Mouse (Mus musculus): ENCODE data around the gene St8sia1. TPM values are rescaled to one million over a fixed set of nuclear protein-coding genes. Genes with fewer than 3 reads are reported as not detected.

St8sia1 gene
- polyA plus RNA-seq, 1 experiment = 0.26 TPM

DNA sequence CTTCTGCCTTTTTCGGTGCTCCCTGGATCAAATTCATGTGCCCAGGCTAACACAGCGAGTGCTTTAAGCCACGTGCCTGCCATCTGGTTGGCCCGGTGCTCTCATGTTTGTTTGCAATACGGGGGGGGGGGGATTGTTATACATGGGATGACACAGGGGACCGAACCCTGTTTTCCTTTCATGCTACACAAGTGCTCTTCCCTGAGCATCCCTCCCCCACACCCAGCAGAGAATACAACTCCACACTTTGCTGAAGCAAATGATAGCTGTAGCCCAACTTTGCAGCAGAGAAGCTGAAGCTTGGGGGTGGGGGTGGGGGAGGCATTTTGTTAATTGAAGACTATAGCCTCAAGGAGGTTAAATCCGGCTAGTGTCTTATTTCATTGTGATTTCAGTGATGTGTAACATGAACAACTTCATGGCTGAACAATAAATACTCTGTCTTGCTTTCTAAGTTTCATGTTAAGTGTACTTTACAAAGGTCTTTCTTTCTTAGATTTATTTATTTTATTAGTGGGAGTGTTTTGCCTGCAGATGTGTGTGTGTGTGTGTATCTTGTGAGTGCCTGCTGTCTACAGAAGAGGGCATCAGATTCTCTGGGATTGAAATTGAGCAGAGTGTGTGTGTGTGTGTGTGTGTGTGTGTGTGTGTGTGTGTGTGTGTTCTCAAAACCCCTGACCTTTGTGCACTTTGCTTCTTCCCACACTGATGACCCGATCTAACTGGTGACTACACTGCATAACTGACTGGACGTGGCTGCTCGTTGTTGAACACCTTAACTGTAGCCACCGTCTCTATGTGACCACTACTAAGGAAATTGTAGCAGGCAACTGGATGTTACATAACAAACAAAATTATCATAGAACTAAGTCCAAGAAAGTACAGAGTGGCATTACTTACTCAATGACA is 161.4 kb downstream of the St8sia1 start:
- no peak overlapping the region for H3K4me3 ChIP-seq (replicated peaks; ENCODE audit: extremely low read depth, low read depth, low read length)
- 41% methylated on average over 11 of the region's 11 CpGs for WGBS
- TF ChIP-seq CTCF (IDR thresholded peaks at IDR 0.05; ENCODE audit: insufficient read depth, low read length) = no peak
- no peaks in the 10 kb centered on the region for H3K4me1 ChIP-seq (ENCODE audit: control insufficient read depth, insufficient read depth, low read length)
- no peak for DNase-seq

DNA sequence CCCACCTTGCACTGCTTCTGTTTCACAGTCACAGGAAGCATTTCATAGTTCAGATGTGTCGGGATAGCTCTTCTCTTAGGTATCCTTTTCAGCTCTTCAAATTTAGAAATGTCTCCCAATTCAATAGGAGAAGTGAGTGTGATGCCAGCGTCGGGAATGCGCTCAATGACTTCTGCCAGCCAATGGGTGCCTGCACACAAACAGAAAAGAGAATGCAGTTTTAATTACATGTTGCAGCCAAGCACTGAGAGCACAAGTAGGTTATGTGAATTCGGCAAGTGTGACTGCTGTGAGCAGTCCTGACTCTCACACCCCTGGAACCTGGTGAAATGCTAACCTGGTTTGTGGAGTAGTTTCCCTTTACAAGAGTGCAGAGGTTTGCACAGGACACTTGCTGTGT is 162.6 kb downstream of the St8sia1 start:
- TF ChIP-seq POLR2A (IDR thresholded peaks at IDR 0.05; ENCODE audit: borderline replicate concordance, extremely low read depth, low read depth, low read length) (no peak), CTCF (IDR thresholded peaks at IDR 0.05; ENCODE audit: insufficient read depth, low read length) (no peak)
- no peak for DNase-seq
- Histone ChIP-seq H3K4me1 (ENCODE audit: control insufficient read depth, insufficient read depth, low read length) (no peaks in the 10 kb centered on the region; the same call in 1 of the 2 replicates), H3K4me3 (replicated peaks; ENCODE audit: extremely low read depth, low read depth, low read length) (no peak overlapping the region)
- 83% methylated on average over 5 of the region's 5 CpGs for WGBS

DNA sequence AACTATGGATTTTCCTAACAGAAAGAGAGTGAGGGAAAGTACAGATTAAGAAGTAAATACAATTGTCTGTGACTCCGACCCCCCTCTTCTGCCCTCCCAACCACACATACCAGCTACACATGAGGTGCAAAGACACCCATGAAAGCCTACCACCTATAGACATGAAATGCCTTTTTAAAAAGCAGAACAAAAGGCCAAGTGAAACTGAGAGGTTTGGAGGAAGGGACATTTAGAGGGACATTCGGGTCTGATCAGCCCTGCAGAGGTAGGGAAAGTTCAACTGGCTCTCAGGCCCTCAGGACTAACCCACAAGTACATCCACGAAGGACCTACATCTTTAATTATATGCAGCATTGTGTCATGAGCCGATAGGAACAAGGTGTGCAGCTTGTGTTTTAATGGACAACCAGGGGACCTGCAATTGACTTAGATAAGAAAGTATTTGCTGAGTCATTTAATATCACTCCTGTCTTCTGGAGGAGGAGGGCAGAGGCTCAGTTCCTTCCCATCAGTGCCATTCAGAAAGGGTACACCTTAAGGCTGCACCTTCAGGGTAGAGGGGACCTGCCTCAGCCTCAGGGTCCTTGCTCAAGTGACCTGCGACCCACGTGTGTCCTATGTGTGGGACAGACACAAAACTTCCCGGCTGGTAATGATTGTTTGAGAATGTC is 164.4 kb downstream of the St8sia1 start:
- H3K4me3 ChIP-seq (replicated peaks; ENCODE audit: extremely low read depth, low read depth, low read length) = no peak overlapping the region
- DNase-seq = no peak
- TF ChIP-seq CTCF (IDR thresholded peaks at IDR 0.05; ENCODE audit: insufficient read depth, low read length) (no peak), POLR2A (IDR thresholded peaks at IDR 0.05; ENCODE audit: borderline replicate concordance, extremely low read depth, low read depth, low read length) (no peak)
- WGBS = 63% methylated on average over 7 of the region's 7 CpGs
- H3K4me1 ChIP-seq (ENCODE audit: control insufficient read depth, insufficient read depth, low read length) = no peaks in the 10 kb centered on the region; the same call in 1 of the 2 replicates

DNA sequence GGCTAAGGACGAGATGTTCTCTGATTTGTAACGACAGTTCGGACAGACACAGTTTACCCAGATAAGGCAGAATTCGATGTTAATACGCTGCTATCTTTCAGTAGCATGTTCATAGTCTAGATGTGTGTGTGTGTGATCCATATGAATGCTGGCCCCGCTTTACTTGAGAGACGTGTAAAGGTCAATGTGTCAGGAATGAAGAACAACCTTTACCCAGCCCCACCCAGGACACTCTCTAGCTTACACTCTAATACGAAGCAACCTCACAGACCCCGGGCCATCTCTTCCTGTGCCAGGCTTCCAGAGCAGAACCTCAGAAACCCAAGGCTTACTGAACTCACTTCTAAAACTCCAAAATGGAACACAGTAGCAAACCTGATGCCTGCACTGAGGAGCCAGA is 165.4 kb downstream of the St8sia1 start:
- Histone ChIP-seq H3K4me1 (ENCODE audit: control insufficient read depth, insufficient read depth, low read length) (no peaks in the 10 kb centered on the region; the same call in 1 of the 2 replicates), H3K4me3 (replicated peaks; ENCODE audit: extremely low read depth, low read depth, low read length) (no peak overlapping the region)
- DNase-seq = no peak
- TF ChIP-seq CTCF (IDR thresholded peaks at IDR 0.05; ENCODE audit: insufficient read depth, low read length) = no peak
- no peak for TF ChIP-seq POLR2A (IDR thresholded peaks at IDR 0.05; ENCODE audit: borderline replicate concordance, extremely low read depth, low read depth, low read length)
- 82% methylated on average over 9 of the region's 9 CpGs for WGBS

DNA sequence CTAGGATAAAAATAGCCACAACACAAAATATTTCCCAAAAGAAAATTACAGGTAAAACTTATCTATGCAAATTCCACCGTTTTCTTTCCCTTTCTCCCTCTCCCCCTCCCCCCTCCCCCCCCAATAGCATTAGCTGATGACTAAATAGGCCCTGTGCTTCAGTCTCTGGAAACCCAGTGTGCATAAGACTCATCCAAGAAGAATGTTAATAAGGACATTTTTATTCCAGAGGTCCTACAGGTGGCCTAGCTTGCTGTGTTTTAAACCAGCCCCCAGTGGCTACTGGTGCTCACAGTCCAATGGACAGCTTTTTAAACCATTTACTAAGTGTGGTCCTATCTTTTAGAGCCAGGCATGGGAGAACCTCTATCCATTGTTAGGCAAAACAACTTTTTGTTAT is 166.3 kb downstream of the St8sia1 start:
- no peak for DNase-seq
- 55% methylated on average over 1 of the region's 1 CpGs for WGBS
- TF ChIP-seq CTCF (IDR thresholded peaks at IDR 0.05; ENCODE audit: insufficient read depth, low read length) (no peak), POLR2A (IDR thresholded peaks at IDR 0.05; ENCODE audit: borderline replicate concordance, extremely low read depth, low read depth, low read length) (no peak)
- Histone ChIP-seq H3K4me1 (ENCODE audit: control insufficient read depth, insufficient read depth, low read length) (no peaks in the 10 kb centered on the region; the same call in 1 of the 2 replicates), H3K4me3 (replicated peaks; ENCODE audit: extremely low read depth, low read depth, low read length) (no peak overlapping the region)

DNA sequence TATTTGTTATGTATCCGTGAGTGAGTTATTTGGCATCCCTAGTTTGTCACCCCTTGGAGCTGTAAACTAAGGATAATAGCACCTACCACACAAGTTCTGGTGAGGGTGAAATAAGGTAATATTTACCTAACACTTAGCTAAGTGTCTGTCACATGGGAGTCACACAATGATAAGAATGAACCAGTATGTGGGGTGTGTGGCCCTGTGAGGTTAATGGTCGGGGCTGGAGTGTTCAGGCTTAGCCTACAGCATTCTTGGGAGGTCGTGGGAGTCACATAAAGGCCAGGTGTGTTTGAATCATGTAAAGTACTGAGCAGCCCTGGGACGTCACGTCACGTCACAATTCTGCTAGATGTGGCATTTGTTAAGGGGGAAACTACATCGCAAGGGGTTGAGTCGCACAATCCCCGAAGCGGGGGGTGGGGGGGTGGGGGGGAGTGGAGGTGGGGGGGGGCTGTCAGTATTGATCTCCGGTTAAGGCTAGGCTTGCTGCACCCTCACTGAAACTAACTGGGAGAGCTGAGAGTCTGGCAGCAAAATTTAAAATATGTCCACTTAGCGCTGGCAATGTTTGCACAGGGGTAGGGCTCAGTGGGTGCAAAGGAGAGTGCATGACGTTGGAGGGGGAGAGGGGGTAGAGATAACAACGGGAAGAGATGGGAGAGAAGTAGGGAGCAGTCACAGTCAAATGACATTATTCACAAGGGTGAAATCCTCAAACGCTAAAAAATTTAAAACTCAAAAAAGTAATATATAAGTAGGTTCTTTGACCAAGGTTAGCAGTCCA is 168.4 kb downstream of the St8sia1 start:
- 42% methylated on average over 15 of the region's 15 CpGs for WGBS
- Histone ChIP-seq H3K4me1 (ENCODE audit: control insufficient read depth, insufficient read depth, low read length) (no peaks in the 10 kb centered on the region; the same call in 1 of the 2 replicates), H3K4me3 (replicated peaks; ENCODE audit: extremely low read depth, low read depth, low read length) (no peak overlapping the region)
- peak; percentile 29 for DNase-seq
- TF ChIP-seq CTCF (IDR thresholded peaks at IDR 0.05; ENCODE audit: insufficient read depth, low read length) (no peak), POLR2A (IDR thresholded peaks at IDR 0.05; ENCODE audit: borderline replicate concordance, extremely low read depth, low read depth, low read length) (no peak)

DNA sequence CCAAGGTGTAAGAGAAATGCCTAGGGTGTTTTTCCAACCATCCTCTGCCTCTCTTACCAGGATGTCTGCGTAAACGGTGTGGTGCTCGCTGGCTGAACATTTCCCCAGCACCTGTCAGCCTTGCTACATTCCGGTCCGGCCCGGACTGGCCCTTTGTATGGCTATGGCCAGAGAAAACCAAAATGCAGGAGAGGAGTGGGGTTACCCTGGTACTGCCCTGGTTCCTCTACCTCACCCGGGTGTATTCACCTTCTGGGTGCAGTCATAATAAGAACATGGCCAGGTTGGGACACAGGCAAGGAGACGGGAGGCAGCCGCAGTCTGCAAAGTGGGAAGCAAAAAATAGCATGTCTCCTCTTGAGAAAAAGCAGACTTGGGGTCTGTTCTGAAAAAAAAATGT is 169.2 kb downstream of the St8sia1 start:
- no peak for DNase-seq
- 69% methylated on average over 9 of the region's 9 CpGs for WGBS
- Histone ChIP-seq H3K4me1 (ENCODE audit: control insufficient read depth, insufficient read depth, low read length) (no peaks in the 10 kb centered on the region; the same call in 1 of the 2 replicates), H3K4me3 (replicated peaks; ENCODE audit: extremely low read depth, low read depth, low read length) (no peak overlapping the region)
- no peak for TF ChIP-seq POLR2A (IDR thresholded peaks at IDR 0.05; ENCODE audit: borderline replicate concordance, extremely low read depth, low read depth, low read length)
- TF ChIP-seq CTCF (IDR thresholded peaks at IDR 0.05; ENCODE audit: insufficient read depth, low read length) = no peak

DNA sequence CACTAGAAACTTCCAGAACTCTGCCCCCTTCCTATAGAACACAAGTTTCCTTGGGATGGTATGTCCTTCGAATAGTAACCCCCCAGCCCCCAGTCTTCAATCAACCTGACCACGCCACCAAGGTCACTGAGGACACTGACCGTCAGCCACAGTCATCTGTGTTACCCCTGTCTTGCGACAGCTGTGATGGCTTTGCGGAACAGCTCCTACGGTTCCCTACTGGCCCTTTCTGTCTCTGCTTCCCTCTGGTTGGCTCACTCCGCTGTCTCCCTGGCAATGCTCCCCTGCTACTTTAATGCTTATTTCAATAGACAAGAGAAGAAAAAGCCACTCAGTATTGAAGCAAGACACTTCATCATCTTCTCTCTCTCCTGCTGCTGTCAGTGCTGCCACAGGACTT is 170.8 kb downstream of the St8sia1 start:
- 52% methylated on average over 7 of the region's 7 CpGs for WGBS
- no peak overlapping the region for H3K4me3 ChIP-seq (replicated peaks; ENCODE audit: extremely low read depth, low read depth, low read length)
- TF ChIP-seq CTCF (IDR thresholded peaks at IDR 0.05; ENCODE audit: insufficient read depth, low read length) (no peak), POLR2A (IDR thresholded peaks at IDR 0.05; ENCODE audit: borderline replicate concordance, extremely low read depth, low read depth, low read length) (no peak)
- DNase-seq = no peak
- no peaks in the 10 kb centered on the region; the same call in 1 of the 2 replicates for H3K4me1 ChIP-seq (ENCODE audit: control insufficient read depth, insufficient read depth, low read length)

Measured in lung, adult 2 months (tissue).